In the genomic region with DNA sequence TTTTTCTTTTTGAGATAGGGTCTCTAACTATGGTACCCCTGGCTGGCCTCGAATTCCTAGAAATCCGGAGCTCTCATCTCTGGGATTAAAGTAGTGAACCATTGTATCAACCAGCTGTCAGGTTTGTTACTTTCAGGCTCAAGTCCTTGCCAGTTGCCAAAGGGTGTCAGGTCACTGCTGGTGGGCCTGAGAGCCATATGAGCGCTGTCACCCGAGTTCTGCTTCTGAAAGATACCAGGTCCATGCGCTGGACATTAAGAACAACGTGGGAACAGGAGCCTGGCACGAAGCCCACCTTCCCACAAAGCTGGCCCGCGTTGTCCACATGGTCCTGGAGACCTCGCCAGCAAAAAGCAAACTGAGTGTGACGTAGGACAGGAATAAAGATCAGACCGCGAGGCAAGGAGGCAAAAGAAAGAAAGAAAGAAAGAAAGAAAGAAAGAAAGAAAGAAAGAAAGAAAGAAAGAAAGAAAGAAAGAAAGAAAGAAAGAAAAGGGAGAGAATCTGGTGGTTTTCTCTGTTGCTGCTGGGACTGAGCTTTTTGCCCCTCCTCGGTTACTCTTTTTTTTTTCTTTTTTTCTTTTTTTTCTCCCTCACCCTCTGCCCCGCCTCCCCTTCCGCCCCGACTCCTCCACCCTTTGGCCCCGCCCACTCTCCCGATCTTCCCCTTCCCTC, we compare ENCODE assay signal across 8 mouse cellular contexts. TPM values are rescaled to one million over a fixed set of nuclear protein-coding genes. Genes with fewer than 3 reads are reported as not detected.
A peak's percentile ranks its signal among the peaks of the same experiment; 100 is the strongest.
DNase-seq lines count a peak whose midpoint lies in the region; ATAC-seq lines count a peak whose summit lies in the region.

No protein-coding gene starts in this region.

- peaks cover 11% of the 10 kb centered on the region for H3K36me3 ChIP-seq in intestine, embryonic 16.5 days (ENCODE audit: control insufficient read depth, insufficient read depth, low read length)
- peaks cover 11% of the 10 kb centered on the region; the same call in 1 of the 2 replicates for H3K36me3 ChIP-seq in limb, embryonic 11.5 days (ENCODE audit: control insufficient read depth, insufficient read depth, low read length)
- peaks cover 36% of the 10 kb centered on the region for H3K36me3 ChIP-seq in midbrain, embryonic 13.5 days
- peaks cover 11% of the 10 kb centered on the region for H3K36me3 ChIP-seq in stomach, embryonic 15.5 days

- H3K4me2 ChIP-seq in intestine, embryonic 16.5 days (ENCODE audit: low read depth, low read length): peak overlapping the region; percentile 57
- H3K4me2 ChIP-seq in limb, embryonic 11.5 days (ENCODE audit: low read depth, severe bottlenecking): peak overlapping the region; percentile 51
- peak overlapping the region; percentile 72 for H3K4me2 ChIP-seq in midbrain, embryonic 13.5 days (replicated peaks)
- peak overlapping the region; percentile 64 for H3K4me2 ChIP-seq in stomach, embryonic 15.5 days

- ATAC-seq in frontal cortex, adult (ENCODE audit: low TSS enrichment): no peak
- ATAC-seq in intestine, embryonic 16.5 days: no peak; the same call in 1 of the 2 replicates
- ATAC-seq in limb, embryonic 11.5 days (ENCODE audit: insufficient number of reproducible peaks, low FRiP score, low TSS enrichment, low read depth): no peak
- no peak; the same call in 1 of the 2 replicates for ATAC-seq in midbrain, embryonic 13.5 days
- no peak for ATAC-seq in stomach, embryonic 15.5 days (ENCODE audit: insufficient read depth, low FRiP score, low read depth)

- H3K9me3 ChIP-seq in intestine, embryonic 16.5 days (ENCODE audit: control insufficient read depth, low read length): no peaks in the 10 kb centered on the region
- H3K9me3 ChIP-seq in limb, embryonic 11.5 days (ENCODE audit: control insufficient read depth, low read length): no peaks in the 10 kb centered on the region
- H3K9me3 ChIP-seq in midbrain, embryonic 13.5 days: no peaks in the 10 kb centered on the region
- no peaks in the 10 kb centered on the region for H3K9me3 ChIP-seq in stomach, embryonic 15.5 days

- peaks cover 47% of the 10 kb centered on the region for H3K4me1 ChIP-seq in intestine, embryonic 16.5 days (ENCODE audit: control insufficient read depth, insufficient read depth, low read length)
- peaks cover 20% of the 10 kb centered on the region for H3K4me1 ChIP-seq in limb, embryonic 11.5 days (ENCODE audit: control insufficient read depth, insufficient read depth, low read length)
- peaks cover 39% of the 10 kb centered on the region for H3K4me1 ChIP-seq in midbrain, embryonic 13.5 days (replicated peaks)
- H3K4me1 ChIP-seq in stomach, embryonic 15.5 days: peaks cover 39% of the 10 kb centered on the region

- H3K27ac ChIP-seq in intestine, embryonic 16.5 days (ENCODE audit: low read length): peak overlapping the region; percentile 76
- peak overlapping the region; percentile 57; the same call in 1 of the 2 replicates for H3K27ac ChIP-seq in limb, embryonic 11.5 days (replicated peaks; ENCODE audit: low read depth, low read length)
- H3K27ac ChIP-seq in midbrain, embryonic 13.5 days: peak overlapping the region; percentile 94
- peak overlapping the region; percentile 90 for H3K27ac ChIP-seq in stomach, embryonic 15.5 days

- peak overlapping the region; percentile 37 for H3K4me3 ChIP-seq in intestine, embryonic 16.5 days (ENCODE audit: low read length)
- H3K4me3 ChIP-seq in limb, embryonic 11.5 days (ENCODE audit: low read depth, low read length): peak overlapping the region; percentile 9; the same call in 1 of the 2 replicates
- H3K4me3 ChIP-seq in midbrain, embryonic 13.5 days (replicated peaks): peak overlapping the region; percentile 84
- peak overlapping the region; percentile 95 for H3K4me3 ChIP-seq in stomach, embryonic 15.5 days (replicated peaks)

- DNase-seq in frontal cortex, postnatal 10 days (ENCODE audit: low spot score in 2 of 2): peak; percentile 52 to 59
- DNase-seq in embryo, embryonic 10.5 days (ENCODE audit: low spot score): peak; percentile 59
- peak; percentile 43 for DNase-seq in gastrocnemius, postnatal 25 days
- DNase-seq in limb, embryonic 11.5 days (ENCODE audit: low spot score): peak; percentile 55

- no peaks in the 10 kb centered on the region for H3K27me3 ChIP-seq in intestine, embryonic 16.5 days (replicated peaks; ENCODE audit: control insufficient read depth, insufficient read depth, low read length)
- no peaks in the 10 kb centered on the region for H3K27me3 ChIP-seq in limb, embryonic 11.5 days (ENCODE audit: control insufficient read depth, insufficient read depth, low read length)
- H3K27me3 ChIP-seq in midbrain, embryonic 13.5 days: no peaks in the 10 kb centered on the region
- H3K27me3 ChIP-seq in stomach, embryonic 15.5 days (replicated peaks): no peaks in the 10 kb centered on the region

- H3K9ac ChIP-seq in intestine, embryonic 16.5 days (ENCODE audit: low read depth, low read length): peak overlapping the region; percentile 36
- peak overlapping the region; percentile 45 for H3K9ac ChIP-seq in limb, embryonic 11.5 days (ENCODE audit: low read length)
- peak overlapping the region; percentile 50 for H3K9ac ChIP-seq in midbrain, embryonic 13.5 days (replicated peaks)
- peak overlapping the region; percentile 9; the same call in 1 of the 2 replicates for H3K9ac ChIP-seq in stomach, embryonic 15.5 days

- 2% methylated on average over 19 of the region's 19 CpGs for WGBS in intestine, embryonic 16.5 days
- WGBS in limb, embryonic 11.5 days: 3% methylated on average over 19 of the region's 19 CpGs
- 4% methylated on average over 19 of the region's 19 CpGs for WGBS in midbrain, embryonic 13.5 days
- WGBS in stomach, embryonic 15.5 days: under 1% methylated on average over 19 of the region's 19 CpGs

RNA-seq across cellular contexts. Expression of a gene that starts 0.7 kb away (rescaled TPM):
- total RNA-seq in gastrocnemius, postnatal 25 days (2021): 10 to 100 TPM; 17.3 to 19.2 TPM
- polyA plus RNA-seq in intestine, embryonic 16.5 days (2015; fragmentation: Nextera tagmentation; extraction: Ambion mirVana): 97.3 and 98.2 TPM in 2 replicates
- 99.1 and 105 TPM in 2 replicates for polyA plus RNA-seq in limb, embryonic 11.5 days (2014; fragmentation: Nextera tagmentation; extraction: Ambion mirVana)
- polyA plus RNA-seq in midbrain, embryonic 13.5 days (2015; fragmentation: Nextera tagmentation; extraction: Ambion mirVana): 78.0 and 85.5 TPM in 2 replicates
- polyA plus RNA-seq in stomach, embryonic 15.5 days (2015; fragmentation: Nextera tagmentation; extraction: Ambion mirVana): 79.7 and 83.2 TPM in 2 replicates

RNA-seq across cellular contexts. Expression of a gene that starts 38.4 kb away (rescaled TPM):
- 1 to 10 TPM; 3.7 TPM for total RNA-seq in gastrocnemius, postnatal 25 days (2021)
- 6.2 and 7.1 TPM in 2 replicates for polyA plus RNA-seq in intestine, embryonic 16.5 days (2015; fragmentation: Nextera tagmentation; extraction: Ambion mirVana)
- 16.1 and 16.4 TPM in 2 replicates for polyA plus RNA-seq in limb, embryonic 11.5 days (2014; fragmentation: Nextera tagmentation; extraction: Ambion mirVana)
- polyA plus RNA-seq in midbrain, embryonic 13.5 days (2015; fragmentation: Nextera tagmentation; extraction: Ambion mirVana): 15.9 and 16.5 TPM in 2 replicates
- 6.9 and 7.9 TPM in 2 replicates for polyA plus RNA-seq in stomach, embryonic 15.5 days (2015; fragmentation: Nextera tagmentation; extraction: Ambion mirVana)

Comparison
In these comparisons a context has a peak if more than half of its experiments do, and no peak if none do; other contexts are left out.
1. H3K4me3 ChIP-seq: peak in every context shown above with its lines; median percentile 95 in stomach, embryonic 15.5 days; 84 in midbrain, embryonic 13.5 days; 37 in intestine, embryonic 16.5 days; 9 in limb, embryonic 11.5 days.